Mouse (Mus musculus): Measurements from ENCODE around the gene 5330417H12Rik.

- TF ChIP-seq CTCF (IDR thresholded peaks at IDR 0.05; ENCODE audit: low read depth) (no peak), EP300 (IDR thresholded peaks at IDR 0.05; ENCODE audit: low read depth) (no peak)
Observed at GRCm38 (mm10) chr7:107596753-107597152, 28.2 kb downstream of the 5330417H12Rik start.
